Mouse (Mus musculus) neural tube, embryonic 12.5 days (tissue): ENCODE data around the gene Glra3. TPM values are rescaled to one million over a fixed set of nuclear protein-coding genes. Genes with fewer than 3 reads are reported as not detected.

Experiments
- ATAC-seq: fragments of 200-750 bp; cut with Nextera tagmentation; 2 replicates; pipeline ENCODE4 v1.8.0; 2017; ENCODE audit warnings: low read depth, mild to moderate bottlenecking, moderate TSS enrichment, moderate library complexity; ENCODE audit not compliant: low FRiP score
- H3K27ac ChIP-seq: fragments of 300-500 bp; sonication (generic); 2 replicates; pipeline ENCODE4 v1.5.1; 2016
- H3K27me3 ChIP-seq: fragments of 300-500 bp; sonication (generic); replicated peaks from 2 replicates; pipeline ENCODE4 v1.6.1; 2016; ENCODE audit warnings: mild to moderate bottlenecking
- H3K36me3 ChIP-seq: fragments of 300-500 bp; sonication (generic); 2 replicates; pipeline ENCODE4 v1.6.1; 2016; ENCODE audit warnings: mild to moderate bottlenecking
- H3K4me1 ChIP-seq: fragments of 300-500 bp; sonication (generic); 2 replicates; pipeline ENCODE4 v1.6.1; 2016
- H3K4me2 ChIP-seq: fragments of 300-500 bp; sonication (generic); replicated peaks from 2 replicates; pipeline ENCODE4 v1.6.1; 2016; ENCODE audit warnings: mild to moderate bottlenecking
- H3K4me3 ChIP-seq: fragments of 300-500 bp; sonication (generic); 2 replicates; pipeline ENCODE4 v1.5.1; 2016
- H3K9ac ChIP-seq: fragments of 300-500 bp; sonication (generic); 2 replicates; pipeline ENCODE4 v1.6.1; 2016; ENCODE audit warnings: mild to moderate bottlenecking
- H3K9me3 ChIP-seq: fragments of 300-500 bp; sonication (generic); 2 replicates; pipeline ENCODE4 v1.6.1; 2016; ENCODE audit warnings: mild to moderate bottlenecking
- WGBS: fragments of 180-500 bp; shearing (Covaris S2); methylation state at CpG from one replicate; pipeline ENCODE4 v1.1.7; 2016; 5-methylcytosine and 5-hydroxymethylcytosine counted together
- polyA plus RNA-seq: library from polyadenylated mRNA; unstranded; fragments of >200 nt; fragmentation: Nextera tagmentation; extraction: Ambion mirVana; gene quantifications from 2 replicates; pipeline ENCODE4 v1.2.1, GENCODE M21; 2016

Glra3 gene
- polyA plus RNA-seq, 1 experiment from 2014 or later = 0.06 TPM

DNA sequence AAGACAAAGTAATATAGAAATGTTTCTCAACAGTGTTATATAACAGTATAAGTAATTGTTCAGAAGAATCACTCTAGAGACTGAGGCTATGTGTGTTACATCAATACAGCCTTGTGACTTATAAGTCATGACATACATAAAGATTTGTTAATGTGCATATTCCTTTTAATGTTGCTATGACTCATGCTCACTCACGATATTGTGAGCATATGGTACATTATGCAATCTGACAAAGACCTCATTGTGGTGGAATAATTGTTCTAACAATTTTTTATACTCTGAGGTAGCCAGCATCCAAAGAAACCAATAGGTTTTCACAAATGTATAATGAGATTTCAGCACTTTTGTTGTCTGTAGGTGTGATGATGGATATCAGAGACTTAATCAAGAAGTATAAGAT, 210.4 kb downstream of the Glra3 start:
- ATAC-seq = no peak
- H3K4me1 ChIP-seq = no peaks in the 10 kb centered on the region
- H3K27me3 ChIP-seq = no peaks in the 10 kb centered on the region
- H3K4me3 ChIP-seq = no peak overlapping the region
- no peaks in the 10 kb centered on the region for H3K9me3 ChIP-seq
- no peak overlapping the region for H3K4me2 ChIP-seq
- no peak overlapping the region for H3K9ac ChIP-seq
- 79% methylated on average over 1 of the region's 1 CpGs for WGBS
- no peak overlapping the region for H3K27ac ChIP-seq
- H3K36me3 ChIP-seq = no peaks in the 10 kb centered on the region

DNA sequence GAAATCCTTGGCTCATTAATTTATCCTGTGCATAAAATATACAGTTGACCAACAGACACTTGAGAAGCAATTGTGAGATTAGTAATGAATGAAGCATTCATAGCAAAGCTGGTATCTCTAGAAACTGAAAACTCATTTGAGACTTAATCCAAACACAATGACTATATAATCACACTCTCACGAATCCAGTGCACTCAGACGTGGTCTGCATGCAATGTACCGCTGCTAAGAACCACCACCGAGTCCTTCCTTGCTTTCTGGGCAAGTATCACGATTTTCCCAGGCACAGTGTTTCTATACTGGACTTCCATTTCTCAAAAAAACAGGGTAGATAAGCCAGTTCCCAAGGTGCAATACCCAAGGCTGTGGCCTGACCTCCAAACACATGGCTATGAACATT, 211.3 kb downstream of the Glra3 start:
- no peaks in the 10 kb centered on the region for H3K4me1 ChIP-seq
- no peak overlapping the region for H3K4me3 ChIP-seq
- H3K36me3 ChIP-seq = no peaks in the 10 kb centered on the region
- no peak overlapping the region for H3K27ac ChIP-seq
- 82% methylated on average over 5 of the region's 5 CpGs for WGBS
- H3K9me3 ChIP-seq = no peaks in the 10 kb centered on the region
- no peak overlapping the region for H3K4me2 ChIP-seq
- no peak overlapping the region for H3K9ac ChIP-seq
- H3K27me3 ChIP-seq = no peaks in the 10 kb centered on the region
- ATAC-seq = no peak

DNA sequence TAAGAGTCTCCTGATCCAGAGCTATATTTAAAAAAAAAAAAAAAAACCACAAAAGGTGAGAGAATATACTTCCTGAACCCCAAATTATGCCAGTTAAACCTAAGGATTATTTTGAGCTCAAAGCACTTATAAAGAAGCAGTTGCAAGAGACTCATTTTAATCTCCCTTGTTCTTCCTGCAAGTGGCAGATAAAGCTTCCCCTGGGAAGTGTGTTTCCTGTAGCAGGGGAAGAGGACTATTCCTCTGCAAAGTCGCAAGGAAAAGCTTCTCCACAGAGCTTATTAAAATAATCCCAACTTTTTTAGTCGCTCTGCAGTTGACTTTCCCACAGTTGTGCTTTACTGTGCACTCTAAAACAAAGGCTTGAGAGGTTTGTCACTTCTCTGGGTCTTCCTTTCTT, 218.7 kb downstream of the Glra3 start:
- Histone ChIP-seq H3K27ac (no peak overlapping the region), H3K9me3 (no peaks in the 10 kb centered on the region), H3K4me3 (no peak overlapping the region), H3K4me2 (no peak overlapping the region), H3K36me3 (no peaks in the 10 kb centered on the region), H3K9ac (no peak overlapping the region), H3K27me3 (no peaks in the 10 kb centered on the region), H3K4me1 (no peaks in the 10 kb centered on the region)
- no peak for ATAC-seq
- WGBS = 49% methylated on average over 2 of the region's 2 CpGs

Other genes starting within 250 kb of the Glra3 start
- gene Adam29, start 33.5 kb upstream of the Glra3 start, polyA plus RNA-seq = not detected in 2 replicates